Mouse (Mus musculus) 416B (cell line): ENCODE measurements around the gene Noxo1.
"Not testable (repeated sequence)": the region's sequence is repeated elsewhere in the genome, so short reads cannot be mapped to it uniquely, and the experiment has no call there.

Experiments
- DNase-seq: peaks from one replicate; pipeline ENCODE4 v3.0.0; 2011; ENCODE audit warnings: low read depth

The Noxo1 gene

GRCm38 (mm10) chr17:24720616-24721015 lies 24.6 kb downstream of the Noxo1 start:
- not testable (repeated sequence) for DNase-seq

DNA sequence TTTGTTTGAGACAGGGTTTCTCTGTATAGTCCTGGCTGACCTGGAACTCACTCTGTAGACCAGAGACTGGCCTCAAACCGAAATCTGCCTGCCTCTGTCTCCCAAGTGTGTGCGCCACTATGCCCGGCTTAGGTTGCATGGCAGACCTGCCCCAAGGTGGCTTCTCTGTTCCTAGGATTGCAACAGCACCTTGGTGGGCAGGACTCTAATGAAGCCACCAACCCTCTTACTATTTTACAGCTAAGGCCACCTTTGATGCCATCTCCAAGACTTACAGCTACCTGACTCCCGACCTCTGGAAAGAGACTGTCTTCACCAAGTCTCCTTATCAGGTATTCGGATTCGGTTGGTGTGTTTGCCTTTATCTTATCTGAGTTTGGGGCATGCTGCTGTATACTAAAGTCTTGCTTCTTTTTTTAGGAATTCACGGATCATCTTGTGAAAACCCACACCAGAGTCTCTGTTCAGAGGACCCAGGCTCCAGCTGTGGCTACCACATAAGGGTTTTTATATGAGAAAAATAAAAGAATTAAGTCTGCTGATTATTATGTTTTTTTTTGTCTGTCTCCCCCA lies 25.4 kb downstream of the Noxo1 start:
- DNase-seq = not testable (repeated sequence)

GRCm38 (mm10) chr17:24722220-24722924 lies 26.3 kb downstream of the Noxo1 start:
- DNase-seq = peak; percentile 57

DNA sequence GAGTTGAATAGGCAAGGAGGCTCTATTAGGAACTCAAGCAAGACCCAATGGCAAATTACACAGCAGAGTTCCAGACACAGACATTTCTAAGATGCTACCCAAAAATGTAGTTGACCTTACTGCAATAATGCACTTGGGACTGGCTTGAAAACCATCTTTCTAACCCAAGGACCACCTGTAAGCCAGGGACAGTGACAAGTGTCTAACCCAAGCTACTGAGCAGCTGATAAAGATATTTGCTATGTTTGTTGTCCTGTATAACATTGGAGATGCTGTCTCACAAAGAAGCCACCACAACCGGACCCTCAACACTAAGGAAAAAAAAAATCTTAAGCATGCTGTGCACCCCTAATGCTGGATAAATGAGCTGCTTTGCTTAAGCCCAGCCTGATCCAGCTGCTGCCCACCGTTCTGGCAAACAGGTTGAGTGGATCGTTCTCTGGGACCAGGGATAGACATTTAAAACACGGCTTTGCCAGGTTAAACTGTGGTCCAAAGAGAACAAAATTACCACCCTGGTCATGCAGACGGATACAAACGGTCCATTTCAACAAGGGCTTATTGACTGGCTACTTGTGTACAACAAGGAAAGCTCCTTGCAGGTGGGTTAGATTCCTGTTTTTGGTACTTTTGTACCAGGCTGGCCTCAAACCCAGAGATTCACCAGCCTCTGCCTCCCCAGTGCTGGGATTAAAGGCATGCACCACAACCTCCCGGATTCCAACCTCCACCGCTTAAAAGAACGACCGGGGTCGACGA lies 27.3 kb downstream of the Noxo1 start:
- peak; percentile 56 for DNase-seq

DNA sequence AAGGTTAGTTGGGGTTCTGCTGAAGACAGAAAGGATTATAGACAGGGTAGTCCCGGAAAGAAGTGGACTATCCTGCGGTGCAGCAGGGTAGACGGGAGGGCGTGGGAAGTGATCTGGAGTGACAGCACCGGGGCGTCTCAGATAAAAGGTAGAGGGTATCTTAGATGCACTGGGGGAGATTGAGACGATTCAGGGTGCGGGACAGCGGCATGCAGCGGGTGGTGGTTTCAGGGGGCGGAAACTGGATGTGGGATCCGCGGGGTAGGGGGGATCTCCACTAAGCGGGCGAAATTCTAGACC lies 27.8 kb downstream of the Noxo1 start:
- peak; percentile 57 for DNase-seq

- peak; percentile 93 for DNase-seq
Measured at GRCm38 (mm10) chr17:24724184-24724583, 28.1 kb downstream of the Noxo1 start, which contains the start of gene Ndufb10. Gene Ndufb10, minus strand, starts transcription at chr17:24724478.

- DNase-seq = peak; percentile 51
Measured at GRCm38 (mm10) chr17:24725637-24726390, 29.8 kb downstream of the Noxo1 start.

- DNase-seq = no peak
Measured at GRCm38 (mm10) chr17:24727618-24728017, 31.6 kb downstream of the Noxo1 start, which contains the start of gene Rpl3l. Gene Rpl3l, plus strand, starts transcription at chr17:24727820.

- DNase-seq = no peak
Measured at GRCm38 (mm10) chr17:24728184-24728583, 32.1 kb downstream of the Noxo1 start.

DNA sequence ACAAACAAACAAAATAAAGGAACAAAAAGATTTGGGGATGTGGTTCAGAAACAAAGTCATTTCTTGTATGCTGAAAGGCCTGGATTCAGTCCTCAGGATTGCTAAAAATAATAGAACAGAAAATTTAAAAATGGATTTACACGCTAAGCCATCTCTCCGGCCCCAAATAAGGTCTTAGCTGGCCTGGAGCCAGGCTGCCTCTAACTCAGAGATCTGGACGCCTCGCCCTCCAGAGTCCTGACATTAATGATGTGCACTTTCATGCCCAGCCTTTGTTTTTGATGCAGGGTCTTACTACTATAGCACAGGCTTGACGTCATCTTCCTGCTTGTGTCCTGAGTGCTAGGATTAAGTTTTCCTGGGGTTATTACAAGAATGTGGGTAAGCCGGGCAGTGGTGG lies 33.0 kb downstream of the Noxo1 start:
- no peak for DNase-seq

DNA sequence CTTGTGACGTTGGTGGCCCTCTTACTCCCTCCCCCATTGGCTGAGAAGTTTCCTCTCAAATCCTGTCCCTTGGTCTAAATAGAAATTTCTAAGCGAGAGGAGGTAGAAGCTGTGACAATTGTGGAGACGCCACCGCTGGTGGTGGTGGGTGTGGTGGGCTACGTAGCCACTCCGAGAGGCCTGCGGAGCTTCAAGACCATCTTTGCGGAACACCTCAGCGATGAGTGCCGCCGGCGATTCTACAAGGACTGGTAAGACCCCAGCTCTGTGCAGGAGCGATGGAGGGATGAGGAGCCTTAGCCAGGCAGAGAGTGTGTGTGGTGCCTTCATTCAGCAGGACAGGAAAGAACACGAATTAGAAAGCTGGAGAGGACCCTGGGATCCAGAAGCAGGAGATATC lies 34.8 kb downstream of the Noxo1 start:
- peak; percentile 46 for DNase-seq

GRCm38 (mm10) chr17:24732233-24732935 lies 36.4 kb downstream of the Noxo1 start:
- no peak for DNase-seq

DNA sequence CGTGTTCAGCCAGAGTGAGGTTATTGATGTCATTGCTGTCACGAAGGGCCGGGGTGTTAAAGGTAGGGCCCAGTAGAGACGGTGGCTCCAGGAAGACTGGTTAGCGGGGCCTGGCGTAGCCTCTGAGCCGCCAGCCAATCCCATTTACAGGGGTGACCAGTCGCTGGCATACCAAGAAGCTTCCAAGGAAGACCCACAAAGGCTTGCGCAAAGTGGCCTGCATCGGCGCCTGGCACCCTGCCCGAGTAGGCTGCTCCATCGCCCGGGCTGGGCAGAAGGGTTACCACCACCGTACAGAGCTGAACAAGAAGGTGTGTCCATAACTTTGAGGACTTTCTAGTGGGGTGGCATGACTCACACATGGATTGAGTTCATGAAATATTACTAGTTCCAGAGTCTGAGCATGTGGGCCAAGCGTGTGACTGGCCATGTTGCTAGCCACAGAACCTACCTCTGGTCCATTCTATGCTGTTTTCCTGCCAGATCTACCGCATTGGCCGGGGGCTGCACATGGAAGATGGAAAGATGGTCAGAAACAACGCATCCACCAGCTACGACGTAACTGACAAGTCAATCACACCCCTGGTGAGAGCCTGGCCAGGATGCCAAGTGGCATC lies 37.5 kb downstream of the Noxo1 start:
- DNase-seq = peak; percentile 28

DNA sequence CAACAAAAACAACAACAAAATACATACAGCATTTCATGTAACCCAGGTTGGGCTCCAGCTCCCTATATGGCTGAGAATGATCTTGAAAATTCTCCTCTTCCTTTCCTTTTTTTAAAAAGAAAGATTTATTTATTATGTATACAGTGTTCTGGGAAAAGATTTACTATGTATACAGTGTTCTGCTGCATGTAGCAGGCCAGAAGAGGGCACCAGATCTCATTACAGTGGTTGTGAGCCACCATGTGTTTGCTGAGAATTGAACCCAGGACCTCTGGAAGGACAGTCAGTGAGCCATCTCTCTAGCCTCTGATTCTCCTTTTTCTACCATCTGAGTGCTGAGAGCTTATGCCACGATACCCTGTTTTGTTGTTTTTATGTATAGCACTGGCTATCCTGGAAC lies 38.5 kb downstream of the Noxo1 start:
- peak; percentile 21 for DNase-seq

DNA sequence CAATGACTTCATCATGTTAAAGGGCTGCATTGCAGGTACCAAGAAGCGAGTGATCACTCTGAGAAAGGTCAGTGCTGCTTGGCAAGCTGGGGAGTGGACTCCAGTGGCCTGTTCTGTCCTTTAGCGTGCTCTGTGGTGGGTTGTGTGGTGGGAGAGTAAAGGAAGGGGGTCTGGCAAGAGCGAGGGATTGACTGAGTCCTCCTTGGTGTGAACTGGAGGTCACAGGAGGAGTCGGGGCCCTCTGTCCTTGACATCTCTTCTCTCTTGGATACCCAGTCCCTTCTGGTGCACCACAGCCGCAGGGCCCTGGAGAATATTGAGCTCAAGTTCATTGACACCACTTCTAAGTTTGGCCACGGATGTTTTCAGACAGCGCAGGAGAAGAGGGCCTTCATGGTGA lies 39.4 kb downstream of the Noxo1 start:
- no peak for DNase-seq

DNA sequence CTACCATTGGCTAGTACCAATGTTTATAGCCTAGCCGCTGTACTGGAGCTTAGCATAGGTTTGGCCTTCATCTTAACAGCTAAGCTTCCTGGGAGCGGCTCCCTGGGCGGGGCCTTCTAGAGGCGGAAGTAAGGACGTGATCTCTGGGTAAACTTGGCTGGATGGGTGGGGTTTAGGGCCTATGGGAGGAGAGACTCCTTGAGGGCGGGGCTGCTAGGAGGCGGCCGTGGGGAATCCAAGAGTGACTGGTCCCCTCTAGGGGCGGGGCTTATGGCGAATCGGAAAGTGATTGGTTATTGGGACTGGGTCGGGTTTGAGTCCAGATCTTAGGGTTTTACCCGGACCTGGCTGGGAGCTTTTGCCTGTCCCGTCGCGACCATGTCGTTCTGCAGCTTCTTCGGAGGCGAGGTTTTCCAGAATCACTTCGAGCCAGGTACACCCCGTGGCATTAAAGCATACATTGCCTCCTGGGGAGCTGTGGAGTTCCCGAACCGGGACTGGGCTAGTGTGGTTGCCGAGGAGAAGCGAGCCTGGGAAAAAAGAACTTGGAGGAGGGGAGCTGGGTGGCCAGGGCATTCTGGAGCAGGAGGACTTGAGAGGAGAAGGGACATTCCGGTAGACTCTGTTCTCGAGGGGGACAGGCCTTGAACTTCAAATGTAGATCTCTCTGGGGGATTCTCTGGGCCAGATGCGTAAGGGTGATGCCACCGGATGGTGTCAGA lies 40.5 kb downstream of the Noxo1 start, which contains the start of gene Msrb1:
Gene Msrb1 (plus strand): TSS at position 313 of the 722 bp plus-strand sequence.
- DNase-seq = peak; percentile 98

DNA sequence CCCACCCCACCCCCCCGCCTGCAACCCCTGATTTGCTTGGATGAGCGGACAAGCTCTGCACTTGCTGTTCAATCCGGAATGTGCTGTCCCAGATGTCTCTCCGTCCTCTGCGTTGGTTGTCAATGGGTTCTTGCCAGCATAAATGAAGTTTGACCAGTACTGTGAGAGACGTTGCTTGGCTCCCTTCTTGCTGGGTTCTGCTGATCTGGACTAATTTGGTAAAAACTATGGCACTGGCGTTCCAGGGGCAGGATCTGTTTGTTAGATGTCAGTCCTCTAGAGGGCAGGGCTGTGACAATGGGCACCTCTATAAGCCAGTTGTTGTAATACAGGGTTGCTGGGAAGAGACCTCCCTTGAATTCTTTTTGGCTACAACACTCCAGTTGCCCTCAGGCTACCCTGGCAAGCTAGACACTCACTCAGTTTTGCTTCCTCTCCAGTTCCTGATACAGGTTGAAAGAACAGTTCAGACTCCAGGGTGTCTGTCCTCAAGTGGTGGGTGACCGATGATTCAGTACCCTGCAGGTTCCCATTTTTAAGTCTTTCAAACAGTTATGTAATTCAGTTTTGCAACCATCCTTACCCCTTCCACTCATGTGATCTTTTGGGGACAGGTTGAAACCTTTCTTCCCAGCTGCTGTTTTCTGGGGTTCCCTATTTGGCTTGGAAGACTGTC lies 41.2 kb downstream of the Noxo1 start:
- peak; percentile 70 for DNase-seq

DNA sequence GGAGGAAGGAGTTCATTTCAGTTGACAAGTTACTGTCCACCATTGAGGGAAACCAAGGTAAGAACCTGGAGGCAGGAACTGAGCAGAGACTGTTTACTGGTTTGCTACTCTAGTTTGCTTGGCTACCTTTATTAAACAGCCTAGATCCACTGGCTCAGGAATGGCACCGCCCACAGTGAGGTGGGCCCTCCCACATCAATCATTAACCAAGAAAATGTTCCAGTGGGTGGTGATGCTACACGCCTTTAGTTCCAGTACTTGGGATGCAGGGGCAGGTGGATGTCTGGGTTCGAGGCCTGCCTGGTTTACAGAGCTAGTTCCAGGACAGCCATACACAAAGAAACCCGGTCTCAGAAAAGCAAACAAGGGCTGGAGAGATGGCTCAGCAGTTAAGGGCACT lies 42.2 kb downstream of the Noxo1 start:
- DNase-seq = no peak

GRCm38 (mm10) chr17:24739926-24740325 lies 43.9 kb downstream of the Noxo1 start:
- no peak for DNase-seq

GRCm38 (mm10) chr17:24742307-24742706 lies 46.3 kb downstream of the Noxo1 start:
- peak; percentile 40 for DNase-seq
